Mouse (Mus musculus) kidney, postnatal 25 days (tissue): ENCODE results near the gene Slc15a1.
A peak's percentile ranks its signal among the peaks of the same experiment; 100 is the strongest.

Experiments
- DNase-seq, 2 experiments: peaks; one replicate each; pipeline ENCODE4 v3.0.0; 2021; ENCODE audit warnings: mixed read lengths in 2 of 2

Slc15a1 gene

DNA sequence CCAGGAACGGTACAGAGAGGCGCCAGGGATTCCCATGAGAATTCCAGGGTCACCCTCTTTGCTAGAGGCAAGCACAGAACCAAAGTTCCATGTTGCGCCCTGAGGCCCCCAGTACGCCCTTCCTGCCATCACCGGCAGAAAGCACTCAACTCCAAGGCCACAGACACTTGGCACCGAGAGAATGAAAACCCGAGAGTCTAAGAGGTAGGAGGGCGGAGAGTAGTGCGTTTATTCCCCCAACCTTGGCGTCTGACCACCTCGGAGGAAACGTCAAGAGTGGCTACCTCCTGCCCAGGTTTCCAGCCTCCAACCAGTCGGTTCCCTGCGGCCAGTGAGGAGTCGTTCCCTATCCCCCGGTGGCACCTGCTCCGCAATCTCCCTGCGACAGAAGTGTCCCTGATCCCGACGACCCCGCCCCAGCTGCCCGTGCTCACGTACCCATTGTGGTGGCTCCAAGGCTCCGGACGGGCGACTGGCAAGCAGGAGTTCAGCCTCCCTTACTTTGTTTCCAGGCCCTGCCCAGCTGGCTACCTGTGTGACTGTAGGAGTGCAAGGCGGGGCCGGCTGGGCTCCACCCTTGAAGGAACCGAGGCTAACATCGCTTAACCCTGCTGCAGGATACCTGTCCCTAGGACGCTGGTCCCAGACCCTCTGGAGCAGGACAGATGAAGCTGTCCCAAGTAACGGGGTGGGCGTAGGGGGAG is at the start of gene Slc15a1:
Slc15a1 (minus strand) TSS at position 472 of the 704 bp plus-strand sequence.
- peak in 1 of 2 experiments; percentile 18 for DNase-seq

- no peak for DNase-seq
Measured at GRCm38 (mm10) chr14:121553785-121554184, 48.7 kb upstream of the Slc15a1 start.

DNA sequence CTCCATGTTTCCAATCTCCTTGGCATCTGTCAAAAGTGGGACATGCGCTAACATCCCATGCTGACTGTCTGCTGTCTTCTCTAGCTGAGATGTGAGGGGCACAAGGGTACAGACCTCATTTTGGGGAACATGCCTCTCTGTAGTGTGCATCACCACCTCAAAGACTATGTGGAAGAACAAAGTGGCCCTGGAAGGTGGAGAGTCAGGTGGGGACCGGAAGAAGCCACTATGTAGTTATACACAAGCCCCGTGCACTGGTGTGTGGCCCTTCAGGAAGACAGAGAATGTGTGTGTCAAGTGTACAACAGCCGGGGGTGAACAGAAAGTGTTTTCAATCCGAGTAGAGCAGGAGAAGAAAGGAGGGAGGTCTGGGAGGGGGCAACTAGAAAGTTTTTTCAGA is 47.5 kb upstream of the Slc15a1 start:
- no peak for DNase-seq

DNA sequence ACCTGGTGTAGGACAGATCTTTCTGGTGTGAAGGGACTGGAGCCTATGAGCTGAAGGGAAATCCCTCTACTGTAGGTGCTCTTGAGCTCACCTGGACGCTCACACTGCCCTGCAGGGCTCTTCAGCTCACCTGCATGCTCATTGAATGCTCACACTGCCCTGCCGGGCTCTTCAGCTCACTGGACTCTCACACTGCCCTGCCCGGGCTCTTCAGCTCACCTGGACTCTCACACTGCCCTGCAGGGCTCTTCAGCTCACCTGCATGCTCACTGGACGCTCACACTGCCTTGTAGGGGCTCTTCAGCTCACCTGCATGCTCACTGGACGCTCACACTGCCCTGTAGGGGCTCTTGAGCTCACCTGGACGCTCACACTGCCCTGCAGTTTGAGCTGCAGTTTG is 44.8 kb upstream of the Slc15a1 start:
- no peak for DNase-seq

- peak; percentile 66 to 67 for DNase-seq
Measured at GRCm38 (mm10) chr14:121547745-121548144, 42.7 kb upstream of the Slc15a1 start.

- no peak for DNase-seq
Measured at GRCm38 (mm10) chr14:121546621-121547020, 41.6 kb upstream of the Slc15a1 start.

DNA sequence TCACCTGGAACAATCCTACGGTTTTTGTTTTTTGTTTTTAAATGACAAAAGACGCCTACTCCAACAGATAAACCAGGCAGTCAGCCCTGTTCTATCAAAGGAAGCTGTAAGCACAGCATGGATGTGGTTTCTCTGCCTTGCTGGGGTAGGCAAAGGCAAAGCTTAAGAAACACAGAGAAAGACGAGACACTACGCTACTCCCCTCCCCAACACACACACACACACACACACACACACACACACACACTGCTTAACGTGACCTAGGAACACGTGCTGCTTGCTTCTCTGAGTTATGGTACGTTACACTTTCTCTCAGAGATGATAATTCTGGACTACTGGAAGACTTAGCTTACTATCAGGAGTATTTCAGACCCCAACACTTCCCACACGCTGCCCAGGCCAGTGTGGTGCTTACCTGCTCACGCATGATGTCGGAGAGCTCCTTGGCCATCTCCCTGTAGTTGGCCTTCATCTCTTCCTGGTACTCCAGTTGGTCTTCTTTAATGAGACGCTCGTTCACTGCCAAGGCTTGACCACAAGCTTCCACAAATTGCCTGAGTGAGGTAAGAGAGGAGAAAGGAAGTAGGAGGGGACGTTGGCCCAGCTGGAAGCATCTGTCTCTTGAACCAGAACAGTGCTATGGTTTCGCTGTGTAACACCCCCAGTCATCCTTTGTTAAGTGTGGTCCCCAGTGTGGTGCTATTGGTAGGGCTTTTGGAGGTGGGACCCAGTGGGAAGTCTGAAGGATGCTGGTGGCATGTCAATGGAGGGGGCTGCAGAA is 40.7 kb upstream of the Slc15a1 start:
- no peak for DNase-seq

DNA sequence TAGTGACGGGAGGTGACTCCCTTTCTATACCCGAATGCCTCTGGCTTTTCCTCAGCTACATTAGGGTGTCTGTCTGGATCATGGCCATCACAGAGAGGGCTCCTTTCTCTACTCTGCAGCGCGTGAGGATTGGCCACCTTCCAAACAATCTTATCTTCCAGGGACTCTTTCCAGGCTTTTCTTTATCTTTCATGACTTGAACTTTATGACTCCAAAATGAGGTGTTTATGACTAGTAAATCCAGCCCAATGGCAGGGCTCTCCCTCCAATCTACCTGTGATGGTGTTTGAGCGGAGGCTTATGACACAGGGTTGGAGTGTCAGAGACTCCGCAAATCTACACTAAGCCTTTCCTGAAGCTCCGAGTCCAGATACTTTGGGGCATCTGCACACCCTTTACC is 36.2 kb upstream of the Slc15a1 start:
- DNase-seq, result no peak

GRCm38 (mm10) chr14:121534501-121534900 is 29.4 kb upstream of the Slc15a1 start:
- peak in 1 of 2 experiments; percentile 16 for DNase-seq

GRCm38 (mm10) chr14:121530853-121531252 is 25.8 kb upstream of the Slc15a1 start:
- no peak for DNase-seq

GRCm38 (mm10) chr14:121527883-121528282 is 22.8 kb upstream of the Slc15a1 start:
- peak in 1 of 2 experiments; percentile 15 for DNase-seq

DNA sequence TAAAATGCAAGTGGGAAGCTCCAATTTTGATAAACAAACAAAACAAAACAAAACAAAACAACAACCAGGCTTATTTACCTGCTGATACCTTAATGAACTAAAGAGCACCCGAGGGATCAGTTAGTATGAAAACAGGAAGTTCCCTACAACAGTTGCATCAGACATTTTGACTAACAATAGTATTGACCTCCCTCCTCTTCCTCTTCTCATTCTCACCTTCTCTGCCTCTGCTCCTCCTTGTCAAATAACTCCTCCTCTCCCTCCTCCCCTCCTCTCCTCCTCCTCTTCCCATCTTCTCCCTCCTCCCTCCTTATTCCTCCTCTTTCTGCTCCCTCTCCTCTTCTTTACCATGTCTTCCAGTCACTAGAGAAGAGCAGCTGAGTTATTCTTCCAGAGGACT is 22.1 kb upstream of the Slc15a1 start:
- no peak for DNase-seq

DNA sequence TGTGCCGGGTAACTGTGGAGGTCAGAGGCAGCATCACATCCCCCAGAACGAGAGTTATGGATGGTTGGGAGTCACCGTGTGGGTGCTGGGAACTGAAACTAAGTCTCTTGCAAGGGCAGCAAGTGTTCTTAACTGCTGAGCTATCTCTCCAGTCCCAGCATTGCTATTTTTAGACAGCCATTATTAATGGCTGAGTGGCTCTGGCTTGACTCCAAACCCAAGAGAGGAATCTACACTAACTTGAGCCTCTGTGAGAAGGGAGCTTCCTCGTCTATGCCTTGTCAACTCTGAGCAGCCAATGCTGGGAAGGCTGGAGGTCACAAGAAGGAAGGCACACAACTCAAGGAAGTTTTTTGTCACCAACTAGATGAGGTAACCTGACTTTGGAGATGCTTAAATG is 16.7 kb upstream of the Slc15a1 start:
- DNase-seq, result peak; percentile 67 to 70

DNA sequence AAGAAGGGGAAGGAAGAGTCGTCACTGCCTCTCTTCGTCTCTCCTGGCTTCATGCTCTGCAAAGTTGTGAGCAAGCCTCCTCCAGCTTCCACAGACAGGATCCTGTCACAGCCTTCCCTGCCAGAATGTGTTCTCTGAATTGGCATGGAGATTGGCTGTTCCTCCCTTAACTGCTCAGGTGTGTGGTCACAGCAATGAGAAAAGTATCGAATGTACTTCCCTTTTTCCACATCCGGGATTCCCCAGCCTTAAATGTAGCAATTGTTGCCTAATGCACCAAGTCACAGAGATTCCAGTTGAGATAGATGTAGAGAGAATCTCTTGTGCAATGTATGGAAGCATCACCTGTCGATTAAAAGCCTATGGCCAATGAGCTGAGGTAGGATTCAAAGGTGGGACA is 11.8 kb upstream of the Slc15a1 start:
- no peak for DNase-seq

GRCm38 (mm10) chr14:121508929-121509328 is 3.9 kb upstream of the Slc15a1 start:
- no peak for DNase-seq

- peak; percentile 25 to 76 for DNase-seq
Measured at GRCm38 (mm10) chr14:121506336-121506735, 1.3 kb upstream of the Slc15a1 start.

DNA sequence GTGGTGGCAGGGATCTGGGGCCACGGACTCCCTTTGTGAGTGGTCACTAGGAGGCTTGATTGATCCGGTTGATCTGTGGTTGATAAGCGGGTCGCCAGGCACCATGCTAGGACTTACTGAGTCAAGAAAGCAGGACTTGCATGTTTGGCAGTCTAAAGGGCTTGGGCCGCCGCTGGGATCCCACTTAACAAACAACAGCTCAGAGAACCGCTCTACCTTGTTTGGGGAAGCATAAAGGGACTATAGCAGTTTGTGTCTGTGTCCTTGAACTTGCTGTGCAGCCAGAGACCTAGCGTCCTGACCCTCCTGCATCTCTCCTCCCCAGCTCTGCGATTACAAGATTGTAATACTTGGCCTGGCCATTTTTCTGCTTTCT is 421 bp upstream of the Slc15a1 start:
- no peak for DNase-seq

- DNase-seq, result no peak
Measured at GRCm38 (mm10) chr14:121500577-121500976, 4.5 kb downstream of the Slc15a1 start.

DNA sequence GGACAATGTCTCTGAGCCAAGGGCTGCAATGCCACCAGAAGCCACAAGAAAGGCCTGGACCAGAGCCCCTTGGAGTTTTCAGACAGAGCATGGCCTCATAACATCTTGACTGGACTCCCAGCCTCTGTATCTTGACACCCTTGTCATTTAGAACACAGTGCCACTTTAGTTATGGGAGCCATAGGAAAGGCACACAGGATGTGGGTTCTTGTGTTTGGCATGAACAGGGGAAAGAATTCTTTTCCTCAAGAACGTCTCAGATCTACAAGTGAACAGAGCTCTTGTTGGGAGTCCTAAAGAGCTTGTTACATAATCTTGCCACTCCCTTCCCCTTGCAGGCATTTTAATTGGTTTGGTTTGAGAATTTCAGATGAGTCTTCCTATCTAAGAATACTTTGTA is 5.3 kb downstream of the Slc15a1 start:
- DNase-seq, result no peak

- no peak for DNase-seq
Measured at GRCm38 (mm10) chr14:121497800-121498199, 7.3 kb downstream of the Slc15a1 start.

- DNase-seq, result no peak
Measured at GRCm38 (mm10) chr14:121495741-121496140, 9.3 kb downstream of the Slc15a1 start.

DNA sequence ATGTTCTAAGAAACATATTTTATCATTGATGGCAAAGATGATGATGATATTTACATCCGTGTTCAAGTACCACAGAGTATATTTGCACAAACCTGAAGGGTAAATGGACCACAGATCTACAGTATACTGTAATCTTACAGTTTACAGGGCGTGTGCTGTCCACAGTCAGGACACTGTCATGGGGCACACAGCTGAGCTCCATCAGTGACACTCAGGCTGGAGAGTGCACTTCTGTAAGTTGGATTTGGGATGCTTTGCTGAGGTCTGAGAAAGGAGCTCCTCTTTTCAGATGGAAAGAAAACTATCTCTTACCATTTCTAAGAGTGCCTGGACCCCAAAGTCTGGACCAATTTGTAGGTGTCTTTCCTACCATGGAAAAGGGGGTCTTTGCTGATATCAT is 9.9 kb downstream of the Slc15a1 start:
- DNase-seq, result no peak

DNA sequence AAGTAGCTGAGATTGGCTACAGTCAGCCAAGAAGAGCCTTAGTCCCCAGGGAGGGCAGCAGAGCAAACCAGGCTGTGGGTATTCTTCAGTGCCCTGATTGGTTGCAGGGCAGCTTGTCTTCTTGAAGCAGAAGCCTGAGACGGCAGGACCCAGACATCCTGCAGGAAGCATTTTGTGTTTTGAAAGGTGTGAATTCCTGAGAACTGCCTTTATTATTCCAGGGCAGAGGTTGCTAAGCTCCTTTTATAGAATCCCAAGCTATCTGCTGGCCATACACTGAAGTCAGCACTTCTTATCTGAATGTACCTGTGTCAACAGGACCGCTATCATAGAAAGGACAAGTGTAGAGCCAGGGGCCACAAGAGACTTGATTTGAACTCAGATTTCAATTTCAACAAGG is 10.8 kb downstream of the Slc15a1 start:
- DNase-seq, result no peak

DNA sequence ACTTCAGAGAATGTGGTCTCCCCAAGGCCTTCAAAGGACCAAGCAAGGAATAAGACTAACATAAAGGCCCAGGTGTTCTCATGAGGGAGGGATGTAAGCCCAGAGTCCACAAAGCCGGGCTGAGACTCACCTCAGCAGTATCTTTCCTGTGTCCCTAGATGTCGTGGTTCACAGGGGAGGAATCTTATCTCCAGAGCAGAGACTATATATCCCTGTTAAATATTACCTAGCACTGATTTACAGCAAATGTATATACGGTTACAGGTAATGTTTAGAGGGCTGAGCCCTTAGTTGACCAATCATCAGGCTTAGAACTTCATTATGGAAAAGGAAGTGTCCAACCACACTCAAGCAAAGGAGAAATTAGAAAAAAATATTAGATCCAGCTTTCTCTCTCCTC is 11.3 kb downstream of the Slc15a1 start:
- no peak for DNase-seq
